Mouse (Mus musculus): ENCODE data around the gene Hoxc11.

- TF ChIP-seq MAX (IDR thresholded peaks at IDR 0.05) (no peak), CTCF (IDR thresholded peaks at IDR 0.05; ENCODE audit: control insufficient read depth, insufficient read depth, insufficient read length) (no peak), MYOG (IDR thresholded peaks at IDR 0.05; ENCODE audit: control insufficient read depth, extremely low read depth, insufficient read length) (no peak), USF1 (IDR thresholded peaks at IDR 0.05; ENCODE audit: low read depth) (no peak), CEBPB (IDR thresholded peaks at IDR 0.05; ENCODE audit: low read depth) (no peak), MYOD1 (IDR thresholded peaks at IDR 0.05; ENCODE audit: control insufficient read depth, insufficient read length, low read depth) (no peak)
Observed at GRCm38 (mm10) chr15:102967511-102968397, 13.5 kb downstream of the Hoxc11 start.
